Mouse (Mus musculus): ENCODE measurements at regions not wholly inside any gene's neighbourhood (a gene's known extent, or its start where the extent isn't known, plus 50 kb on each side); places are given as distances from the start of the nearest gene placed in this dataset.

DNA sequence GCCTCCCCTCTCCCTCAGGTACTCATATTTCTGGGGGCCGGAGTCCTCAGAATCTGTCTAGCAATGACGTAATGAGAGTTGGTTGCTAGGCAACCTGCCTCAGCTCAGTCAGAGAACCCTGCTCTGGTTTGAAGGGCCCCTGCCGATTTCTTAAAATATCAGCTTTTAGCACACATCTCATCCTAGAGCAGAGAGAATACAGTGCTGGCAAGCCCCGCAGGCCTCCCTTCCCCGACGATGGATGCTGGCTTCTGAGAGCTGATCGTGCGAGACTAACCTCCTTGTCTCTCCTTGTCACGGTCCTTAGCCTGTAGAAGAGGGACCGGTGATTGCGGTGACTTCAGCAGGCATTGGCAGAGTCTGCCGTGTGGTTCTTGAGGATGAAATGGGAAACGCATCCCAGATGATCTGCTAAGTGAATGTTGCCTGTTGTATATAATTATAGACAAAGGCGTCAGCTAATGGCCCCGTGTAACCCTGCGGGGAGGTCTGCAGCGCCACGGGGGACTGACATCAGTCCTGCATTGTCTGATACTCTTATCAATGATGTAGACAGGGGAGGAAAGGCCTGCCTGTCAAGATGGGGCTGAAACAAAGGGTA lies 159.4 kb upstream of the A530016L24Rik start:
- TF ChIP-seq ZNF384 (IDR thresholded peaks at IDR 0.05; ENCODE audit: low read depth, low read length) (no peak), MAFK (IDR thresholded peaks at IDR 0.05; ENCODE audit: insufficient read depth, low read depth, low read length) (no peak), HCFC1 (IDR thresholded peaks at IDR 0.05; ENCODE audit: borderline replicate concordance, insufficient read depth, low read length) (no peak), CHD2 (IDR thresholded peaks at IDR 0.05; ENCODE audit: low read depth, low read length) (no peak)

All from ES-E14 (cell line).